20 mouse cellular contexts compared by ENCODE assay signal in genomic region chr1:153918521-153919206, GRCm38 (mm10). TPM values are rescaled to one million over a fixed set of nuclear protein-coding genes. Genes with fewer than 3 reads are reported as not detected.
DNase-seq lines count a peak whose midpoint lies in the region; ATAC-seq and TF ChIP-seq lines count a peak whose summit lies in the region.
"Had no signal": no experiment of that assay in that cellular context is flagged by ENCODE, and none has a peak within 500 bp of the region (broad histone marks: within the 10 kb centered on the region; RNA-seq: fewer than 3 reads in every experiment).

No protein-coding gene starts in this region.

- no peak overlapping the region for H3K9ac ChIP-seq in kidney, embryonic 15.5 days
- H3K9ac ChIP-seq in heart, embryonic 16.5 days (ENCODE audit: low read length): no peak overlapping the region
- H3K9ac ChIP-seq: forebrain, embryonic 12.5 days; hindbrain, embryonic 14.5 days; limb, embryonic 15.5 days had no signal

- H3K27me3 ChIP-seq in kidney, adult 2 months (replicated peaks; ENCODE audit: control insufficient read depth, insufficient read depth, low read length): no peaks in the 10 kb centered on the region
- no peaks in the 10 kb centered on the region for H3K27me3 ChIP-seq in kidney, embryonic 15.5 days
- no peaks in the 10 kb centered on the region for H3K27me3 ChIP-seq in heart, embryonic 16.5 days (ENCODE audit: control insufficient read depth, insufficient read depth, low read length)
- H3K27me3 ChIP-seq: CH12.LX; forebrain, embryonic 12.5 days; limb, embryonic 15.5 days had no signal

- no peak for TF ChIP-seq POLR2A in kidney, adult 2 months (IDR thresholded peaks at IDR 0.05; ENCODE audit: low read depth, low read length)

- peak; percentile 86 for DNase-seq in kidney, adult 2 months
- DNase-seq in heart, adult 9 months (ENCODE audit: low spot score in 2 of 2): peak; percentile 61 to 64
- peak; percentile 76 for DNase-seq in lung, postnatal 25 days (ENCODE audit: low spot score)
- no peak for DNase-seq in adrenal gland, adult 8-10 months
- no peak for DNase-seq in cerebellum, adult 18-20 months
- DNase-seq: cerebellum, postnatal 25 days; right cerebral cortex, postnatal 25 days; thymus, postnatal 14 days had no signal

- WGBS in kidney, adult 2 months: 37% methylated on average over 3 of the region's 3 CpGs
- WGBS in kidney, embryonic 15.5 days: 94% methylated on average over 3 of the region's 3 CpGs
- 46% methylated on average over 3 of the region's 3 CpGs for WGBS in heart, embryonic 16.5 days

- H3K4me1 ChIP-seq in kidney, adult 2 months (ENCODE audit: control insufficient read depth, insufficient read depth, low read length): peaks cover 6% of the 10 kb centered on the region; the same call in 1 of the 2 replicates
- no peaks in the 10 kb centered on the region for H3K4me1 ChIP-seq in kidney, embryonic 15.5 days
- H3K4me1 ChIP-seq in heart, embryonic 16.5 days (ENCODE audit: control insufficient read depth, insufficient read depth, low read length): peaks cover 15% of the 10 kb centered on the region
- H3K4me1 ChIP-seq: forebrain, embryonic 12.5 days; limb, embryonic 15.5 days had no signal

- ATAC-seq in kidney, embryonic 15.5 days (replicated peaks; ENCODE audit: low FRiP score): no peak
- ATAC-seq in heart, embryonic 16.5 days (replicated peaks; ENCODE audit: extremely low read depth, insufficient read depth, low FRiP score): peak; percentile 57

- no peak overlapping the region for H3K4me3 ChIP-seq in kidney, adult 2 months (ENCODE audit: insufficient read depth, low read depth, low read length)
- no peak overlapping the region for H3K4me3 ChIP-seq in kidney, embryonic 15.5 days (replicated peaks)
- no peak overlapping the region for H3K4me3 ChIP-seq in heart, embryonic 16.5 days (ENCODE audit: low read length)
- H3K4me3 ChIP-seq: forebrain, embryonic 12.5 days; limb, embryonic 15.5 days had no signal

- no peaks in the 10 kb centered on the region for H3K9me3 ChIP-seq in kidney, embryonic 15.5 days (replicated peaks)
- H3K9me3 ChIP-seq in heart, embryonic 16.5 days (replicated peaks; ENCODE audit: control insufficient read depth, low read length): no peaks in the 10 kb centered on the region
- H3K9me3 ChIP-seq: forebrain, embryonic 12.5 days; limb, embryonic 15.5 days had no signal

- H3K27ac ChIP-seq in kidney, adult 2 months (ENCODE audit: insufficient read depth, low read depth, low read length): no peak overlapping the region
- H3K27ac ChIP-seq in kidney, embryonic 15.5 days: no peak overlapping the region
- peak overlapping the region; percentile 61 for H3K27ac ChIP-seq in heart, embryonic 16.5 days (ENCODE audit: low read length)
- H3K27ac ChIP-seq: forebrain, embryonic 12.5 days; hindbrain, embryonic 14.5 days; limb, embryonic 15.5 days had no signal

- H3K36me3 ChIP-seq in kidney, adult 2 months (ENCODE audit: control insufficient read depth, insufficient read depth, low read length): no peaks in the 10 kb centered on the region
- H3K36me3 ChIP-seq in kidney, embryonic 15.5 days: no peaks in the 10 kb centered on the region
- H3K36me3 ChIP-seq in heart, embryonic 16.5 days (ENCODE audit: control insufficient read depth, insufficient read depth): no peaks in the 10 kb centered on the region
- H3K36me3 ChIP-seq: forebrain, embryonic 12.5 days; limb, embryonic 15.5 days had no signal

- no peak overlapping the region for H3K4me2 ChIP-seq in kidney, embryonic 15.5 days
- H3K4me2 ChIP-seq in heart, embryonic 16.5 days (ENCODE audit: low read depth, low read length): no peak overlapping the region
- H3K4me2 ChIP-seq: forebrain, embryonic 12.5 days; hindbrain, embryonic 14.5 days; limb, embryonic 15.5 days had no signal

- no peak for TF ChIP-seq CTCF in kidney, adult 2 months (conservative IDR thresholded peaks at IDR 0.05; ENCODE audit: insufficient read depth, insufficient read length, low read depth, low read length)

RNA-seq across cellular contexts. Expression of gene Teddm2, which starts 18.6 kb away (rescaled TPM):
- 0.14 and 0.22 TPM in 2 replicates for polyA plus RNA-seq in kidney, adult 2 months (2012; rRNA removed)
- polyA plus RNA-seq in kidney, embryonic 15.5 days (2015; fragmentation: Nextera tagmentation; extraction: Ambion mirVana): 0.45 and 0.62 TPM in 2 replicates
- polyA plus RNA-seq in heart, embryonic 16.5 days (2015; fragmentation: Nextera tagmentation; extraction: Ambion mirVana): 0.33 and 0.35 TPM in 2 replicates
- 1 to 10 TPM in 1 of 4 experiments, under 1 TPM in 3; 0.24 to 1.1 (median 0.59) TPM for total RNA-seq in adrenal gland, adult 8-10 months (2022)

RNA-seq across cellular contexts. Expression of gene Glul, which starts 18.9 kb away (rescaled TPM):
- polyA plus RNA-seq in kidney, adult 2 months (2012; rRNA removed): 843 and 1,046 TPM in 2 replicates
- 130 and 142 TPM in 2 replicates for polyA plus RNA-seq in kidney, embryonic 15.5 days (2015; fragmentation: Nextera tagmentation; extraction: Ambion mirVana)
- polyA plus RNA-seq in heart, embryonic 16.5 days (2015; fragmentation: Nextera tagmentation; extraction: Ambion mirVana): 57.9 and 59.0 TPM in 2 replicates
- total RNA-seq in adrenal gland, adult 8-10 months (2022): 1,000 to 10,000 TPM; 1,068 to 1,277 (median 1,158) TPM

RNA-seq across cellular contexts. Expression of gene Teddm1a, which starts 27.1 kb away (rescaled TPM):
- polyA plus RNA-seq in kidney, adult 2 months (2012; rRNA removed): not detected in 2 replicates
- not detected in 2 replicates for polyA plus RNA-seq in kidney, embryonic 15.5 days (2015; fragmentation: Nextera tagmentation; extraction: Ambion mirVana)
- not detected in 2 replicates for polyA plus RNA-seq in heart, embryonic 16.5 days (2015; fragmentation: Nextera tagmentation; extraction: Ambion mirVana)
- not detected for total RNA-seq in adrenal gland, adult 8-10 months (2022)
- total RNA-seq: CH12.LX; gastrocnemius, adult 8-10 months; left cerebral cortex, adult 18-20 months; megakaryocyte, adult 5-6 weeks; neutrophil, adult 5-6 weeks had no signal
- polyA plus RNA-seq: embryonic facial prominence, embryonic 14.5 days; forebrain, embryonic 12.5 days; hindbrain, embryonic 14.5 days; limb, embryonic 15.5 days had no signal

RNA-seq across cellular contexts. Expression of gene Teddm1b, which starts 44.5 kb away (rescaled TPM):
- not detected in 2 replicates for polyA plus RNA-seq in kidney, adult 2 months (2012; rRNA removed)
- 0.37 and 0.47 TPM in 2 replicates for polyA plus RNA-seq in kidney, embryonic 15.5 days (2015; fragmentation: Nextera tagmentation; extraction: Ambion mirVana)
- polyA plus RNA-seq in heart, embryonic 16.5 days (2015; fragmentation: Nextera tagmentation; extraction: Ambion mirVana): 0.10 and 0.11 TPM in 2 replicates
- under 1 TPM in 1 of 4 experiments, not detected in 3; 0.14 TPM for total RNA-seq in adrenal gland, adult 8-10 months (2022)
- total RNA-seq: CH12.LX; gastrocnemius, adult 8-10 months; left cerebral cortex, adult 18-20 months; neutrophil, adult 5-6 weeks had no signal
- polyA plus RNA-seq: large intestine, adult 2 months had no signal

Comparison
In these comparisons a context has a peak if more than half of its experiments do, and no peak if none do; other contexts are left out.
1. DNase-seq: peak in kidney, adult 2 months (single experiment), heart, adult 9 months (2 of 2) and lung, postnatal 25 days (single experiment); none in adrenal gland, adult 8-10 months (single experiment) and cerebellum, adult 18-20 months (0 of 2).